Mouse (Mus musculus): ENCODE data around the gene Ubash3a. TPM values are rescaled to one million over a fixed set of nuclear protein-coding genes. Genes with fewer than 3 reads are reported as not detected.

Gene Ubash3a
- total RNA-seq, 1 experiment, result 6.7 TPM

DNA sequence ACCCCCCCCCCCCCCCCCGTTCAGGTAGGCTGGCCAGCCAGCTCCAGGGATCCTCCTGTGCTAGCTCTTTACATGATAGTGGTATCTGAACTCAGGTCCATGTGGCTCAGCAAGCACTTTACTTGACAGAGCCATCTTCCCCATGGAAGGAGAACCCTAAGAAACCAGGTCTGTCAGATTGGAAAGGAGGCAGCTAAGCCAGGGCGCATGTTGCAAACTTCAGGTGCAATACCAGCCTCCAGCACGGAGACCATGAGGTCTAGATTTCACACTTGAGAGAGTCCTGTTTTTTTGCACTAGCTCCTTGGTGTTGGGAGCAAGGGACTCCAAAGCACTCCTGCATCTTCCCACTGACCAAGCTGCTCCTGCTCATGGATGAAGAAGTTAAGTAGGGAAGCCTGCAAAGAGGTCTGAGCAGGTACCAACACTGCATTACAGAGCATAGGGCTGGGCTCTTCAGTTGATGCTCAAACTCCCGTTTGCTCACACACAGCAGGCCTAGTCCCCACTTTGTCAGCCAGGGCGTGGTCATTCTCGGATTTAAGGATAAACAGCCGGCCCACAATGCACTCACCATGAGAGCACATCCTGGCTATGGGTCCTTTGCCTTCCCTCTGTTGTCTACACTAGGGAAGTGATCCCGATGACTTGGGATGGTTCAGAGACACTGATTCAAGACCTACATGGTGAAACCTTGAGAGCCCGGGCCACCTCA, 68.7 kb downstream of the Ubash3a start:
- Histone ChIP-seq H3K4me3 (ENCODE audit: insufficient read depth in 1 of 2, low read depth in 1 of 2, low read length in 2 of 2, poor library complexity in 1 of 2, severe bottlenecking in 1 of 2) (peak overlapping the region; percentile 52 to 64), H3K9ac (ENCODE audit: insufficient read depth, low read depth, low read length, poor library complexity, severe bottlenecking) (no peak overlapping the region), H3K4me1 (ENCODE audit: control insufficient read depth in 2 of 2, insufficient read depth in 2 of 2, low read length in 2 of 2, poor library complexity in 1 of 2) (peaks cover 0 to 8% of the 10 kb centered on the region in 2 experiments; a peak in 1 of 4 replicates), H3K36me3 (ENCODE audit: control insufficient read depth, insufficient read depth, low read length, poor library complexity, severe bottlenecking) (no peaks in the 10 kb centered on the region), H3K27ac (ENCODE audit: insufficient read depth, low read depth, low read length, poor library complexity, severe bottlenecking) (no peak overlapping the region), H3K9me3 (ENCODE audit: control insufficient read depth, insufficient read depth, low read depth, low read length) (no peaks in the 10 kb centered on the region)
- in situ Hi-C loops (cut with MboI; ENCODE audit: low sequenced_read_pairs in 2 of 2, unreplicated experiment in 2 of 2), result no loop called here
- TF ChIP-seq ZNF384 (IDR thresholded peaks at IDR 0.05; ENCODE audit: low read depth, low read length), result no peak
- TF ChIP-seq ZC3H11A (IDR thresholded peaks at IDR 0.05; ENCODE audit: borderline replicate concordance, low read depth, low read length), result no peak
- TF ChIP-seq HCFC1 (IDR thresholded peaks at IDR 0.05; ENCODE audit: borderline replicate concordance, insufficient read depth, low read length), result no peak
- TF ChIP-seq MAFK (IDR thresholded peaks at IDR 0.05; ENCODE audit: insufficient read depth, low read depth, low read length), result no peak
- no peak for TF ChIP-seq CHD2 (IDR thresholded peaks at IDR 0.05; ENCODE audit: low read depth, low read length)
- DNase-seq (ENCODE audit: low read depth, low spot score), result no peak

DNA sequence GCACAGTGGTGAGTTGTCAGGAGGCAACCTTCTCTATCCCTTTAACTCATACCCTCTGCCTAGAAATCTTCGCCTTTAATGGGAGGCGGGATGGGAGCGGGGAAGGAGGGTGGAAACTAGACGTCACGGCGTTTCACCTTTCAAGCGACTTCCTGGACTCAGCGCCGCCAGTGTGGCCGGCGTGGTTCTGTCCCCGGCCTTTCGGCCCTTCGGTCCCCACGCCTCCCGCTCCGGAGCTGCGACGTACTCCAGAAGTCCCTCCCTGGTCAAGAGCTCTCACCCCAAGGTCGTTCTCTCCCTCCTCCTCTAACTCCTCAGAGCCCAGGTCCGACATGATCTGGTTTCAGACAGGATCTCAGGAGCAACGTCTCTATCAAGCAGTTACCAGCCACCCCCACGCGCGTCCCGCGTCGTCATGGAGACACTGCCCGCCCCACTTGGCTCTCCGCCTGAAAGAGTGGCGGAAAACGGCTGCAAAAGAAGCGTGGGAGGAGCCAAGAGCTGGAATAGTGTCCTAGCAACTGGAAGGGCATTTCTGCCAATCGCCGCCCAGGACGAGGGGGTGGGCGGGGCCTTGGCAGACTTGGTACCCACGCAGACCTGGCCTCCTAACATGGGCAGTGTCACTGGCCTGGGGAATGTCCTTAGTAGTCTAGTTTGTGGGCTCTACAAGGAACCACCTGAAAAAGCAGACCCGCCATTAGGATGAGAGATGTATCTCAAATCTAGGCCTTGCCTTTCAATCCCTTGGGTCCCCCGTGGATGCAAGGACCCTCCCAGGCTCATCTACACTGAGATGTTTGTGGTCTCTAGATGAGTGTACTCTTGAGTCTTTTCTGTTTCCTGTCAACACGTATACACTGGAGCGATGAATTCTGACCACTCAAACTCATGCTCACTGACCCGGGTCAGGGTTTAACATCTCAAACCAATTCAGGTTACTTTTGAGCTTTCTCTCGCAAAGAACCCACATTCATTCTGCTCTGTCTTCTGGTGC, 69.5 kb downstream of the Ubash3a start, which contains the start of gene Rsph1:
TSS of gene Rsph1 (minus strand) at position 462 of the 997 bp plus-strand sequence.
- H3K27ac ChIP-seq (ENCODE audit: insufficient read depth, low read depth, low read length, poor library complexity, severe bottlenecking), result no peak within 1 kb of the TSS
- H3K9me3 ChIP-seq (ENCODE audit: control insufficient read depth, insufficient read depth, low read depth, low read length), result no peaks in the 10 kb centered on the region
- no peak for TF ChIP-seq MAFK (IDR thresholded peaks at IDR 0.05; ENCODE audit: insufficient read depth, low read depth, low read length)
- no peak for TF ChIP-seq ZNF384 (IDR thresholded peaks at IDR 0.05; ENCODE audit: low read depth, low read length)
- TF ChIP-seq ZC3H11A (IDR thresholded peaks at IDR 0.05; ENCODE audit: borderline replicate concordance, low read depth, low read length), result no peak
- TF ChIP-seq CHD2 (IDR thresholded peaks at IDR 0.05; ENCODE audit: low read depth, low read length), result no peak
- no peak for TF ChIP-seq HCFC1 (IDR thresholded peaks at IDR 0.05; ENCODE audit: borderline replicate concordance, insufficient read depth, low read length)
- peak within 1 kb of the TSS; percentile 27; the same call in 1 of the 2 replicates for H3K9ac ChIP-seq (ENCODE audit: insufficient read depth, low read depth, low read length, poor library complexity, severe bottlenecking)
- peaks cover 0 to 14% of the 10 kb centered on the region in 2 experiments; a peak in 1 of 4 replicates for H3K4me1 ChIP-seq (ENCODE audit: control insufficient read depth in 2 of 2, insufficient read depth in 2 of 2, low read length in 2 of 2, poor library complexity in 1 of 2)
- H3K36me3 ChIP-seq (ENCODE audit: control insufficient read depth, insufficient read depth, low read length, poor library complexity, severe bottlenecking), result no peaks in the 10 kb centered on the region
- DNase-seq (ENCODE audit: low read depth, low spot score), result peak; percentile 83
- peak within 1 kb of the TSS; percentile 52 to 64 for H3K4me3 ChIP-seq (ENCODE audit: insufficient read depth in 1 of 2, low read depth in 1 of 2, low read length in 2 of 2, poor library complexity in 1 of 2, severe bottlenecking in 1 of 2)
- in situ Hi-C loops (cut with MboI; ENCODE audit: low sequenced_read_pairs in 2 of 2, unreplicated experiment in 2 of 2), result no loop called here

DNA sequence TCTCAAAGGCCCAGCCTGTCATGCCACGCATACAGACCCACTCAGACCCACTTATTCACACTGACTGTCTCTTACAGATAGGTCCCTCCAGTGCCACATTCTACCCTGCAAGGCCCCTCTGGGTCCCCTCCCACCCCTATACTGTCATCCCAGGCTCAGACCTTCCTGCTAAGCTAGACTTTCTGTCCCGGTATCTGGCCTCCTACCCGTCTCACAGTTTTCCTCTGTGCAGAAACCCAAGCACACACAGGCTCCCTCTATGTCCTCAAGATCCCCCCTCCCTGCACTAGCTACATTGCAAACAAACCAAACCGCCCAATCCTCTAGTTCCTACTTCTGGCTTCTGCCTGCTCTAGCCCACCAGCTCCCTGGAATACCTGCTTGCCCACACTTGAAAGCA, 70.3 kb downstream of the Ubash3a start:
- in situ Hi-C loops (cut with MboI; ENCODE audit: low sequenced_read_pairs in 2 of 2, unreplicated experiment in 2 of 2), result no loop called here
- H3K4me1 ChIP-seq (ENCODE audit: control insufficient read depth in 2 of 2, insufficient read depth in 2 of 2, low read length in 2 of 2, poor library complexity in 1 of 2), result peaks cover 0 to 19% of the 10 kb centered on the region in 2 experiments; a peak in 1 of 4 replicates
- TF ChIP-seq CHD2 (IDR thresholded peaks at IDR 0.05; ENCODE audit: low read depth, low read length) (no peak), ZC3H11A (IDR thresholded peaks at IDR 0.05; ENCODE audit: borderline replicate concordance, low read depth, low read length) (no peak), ZNF384 (IDR thresholded peaks at IDR 0.05; ENCODE audit: low read depth, low read length) (no peak), MAFK (IDR thresholded peaks at IDR 0.05; ENCODE audit: insufficient read depth, low read depth, low read length) (no peak), HCFC1 (IDR thresholded peaks at IDR 0.05; ENCODE audit: borderline replicate concordance, insufficient read depth, low read length) (no peak)

DNA sequence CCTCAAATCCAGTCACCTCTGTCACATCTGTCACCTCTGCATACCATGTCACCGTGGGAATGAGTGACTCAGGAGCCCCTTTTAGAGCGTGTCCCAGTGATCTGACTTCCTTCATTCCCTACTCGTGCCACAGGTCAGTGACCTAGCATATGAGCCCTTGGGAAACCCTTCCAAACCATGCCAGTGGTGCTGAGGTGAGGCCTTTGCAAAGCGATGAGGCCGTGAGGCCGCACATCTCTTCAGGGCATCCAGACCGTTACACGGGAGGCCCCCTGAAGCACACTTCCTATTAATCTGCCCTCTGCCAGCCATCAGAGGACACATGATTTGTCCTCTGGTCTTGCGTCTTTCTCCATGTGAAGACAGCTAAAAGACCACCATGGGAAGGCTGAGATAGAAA, 71.9 kb downstream of the Ubash3a start:
- DNase-seq (ENCODE audit: low read depth, low spot score), result no peak
- Histone ChIP-seq H3K36me3 (ENCODE audit: control insufficient read depth, insufficient read depth, low read length, poor library complexity, severe bottlenecking) (no peaks in the 10 kb centered on the region), H3K27ac (ENCODE audit: insufficient read depth, low read depth, low read length, poor library complexity, severe bottlenecking) (no peak overlapping the region), H3K4me3 (ENCODE audit: insufficient read depth in 1 of 2, low read depth in 1 of 2, low read length in 2 of 2, poor library complexity in 1 of 2, severe bottlenecking in 1 of 2) (no peak overlapping the region), H3K4me1 (ENCODE audit: control insufficient read depth in 2 of 2, insufficient read depth in 2 of 2, low read length in 2 of 2, poor library complexity in 1 of 2) (peaks cover 0 to 19% of the 10 kb centered on the region in 2 experiments; a peak in 1 of 4 replicates), H3K9me3 (ENCODE audit: control insufficient read depth, insufficient read depth, low read depth, low read length) (no peaks in the 10 kb centered on the region), H3K9ac (ENCODE audit: insufficient read depth, low read depth, low read length, poor library complexity, severe bottlenecking) (no peak overlapping the region)
- in situ Hi-C loops (cut with MboI; ENCODE audit: low sequenced_read_pairs in 2 of 2, unreplicated experiment in 2 of 2), result no loop called here
- TF ChIP-seq ZC3H11A (IDR thresholded peaks at IDR 0.05; ENCODE audit: borderline replicate concordance, low read depth, low read length) (no peak), ZNF384 (IDR thresholded peaks at IDR 0.05; ENCODE audit: low read depth, low read length) (no peak), CHD2 (IDR thresholded peaks at IDR 0.05; ENCODE audit: low read depth, low read length) (no peak), MAFK (IDR thresholded peaks at IDR 0.05; ENCODE audit: insufficient read depth, low read depth, low read length) (no peak), HCFC1 (IDR thresholded peaks at IDR 0.05; ENCODE audit: borderline replicate concordance, insufficient read depth, low read length) (no peak)

More for the DNA sequence above, 70.3 kb downstream of the Ubash3a start:
- Histone ChIP-seq H3K27ac (ENCODE audit: insufficient read depth, low read depth, low read length, poor library complexity, severe bottlenecking) (no peak overlapping the region), H3K9me3 (ENCODE audit: control insufficient read depth, insufficient read depth, low read depth, low read length) (no peaks in the 10 kb centered on the region), H3K36me3 (ENCODE audit: control insufficient read depth, insufficient read depth, low read length, poor library complexity, severe bottlenecking) (no peaks in the 10 kb centered on the region), H3K9ac (ENCODE audit: insufficient read depth, low read depth, low read length, poor library complexity, severe bottlenecking) (no peak overlapping the region), H3K4me3 (ENCODE audit: insufficient read depth in 1 of 2, low read depth in 1 of 2, low read length in 2 of 2, poor library complexity in 1 of 2, severe bottlenecking in 1 of 2) (no peak overlapping the region)
- DNase-seq (ENCODE audit: low read depth, low spot score), result no peak

All from ES-E14 (cell line).